Mouse (Mus musculus) liver, embryonic 14.5 days (tissue): ENCODE data around the gene Taar9. TPM values are rescaled to one million over a fixed set of nuclear protein-coding genes. Genes with fewer than 3 reads are reported as not detected.

ENCODE experiments used
- ATAC-seq: fragments of 200-750 bp; cut with Nextera tagmentation; 2 replicates; pipeline ENCODE4 v1.8.0; 2017; ENCODE audit warnings: moderate number of reproducible peaks, mild to moderate bottlenecking, moderate library complexity; ENCODE audit not compliant: insufficient read depth
- DNase-seq, 3 experiments: peaks; one replicate each; pipeline ENCODE4 v3.0.0-alpha.2; 2012 to 2013; ENCODE audit warnings: low read depth in 3 of 3, low spot score in 3 of 3
- H3K27ac ChIP-seq: fragments of 300-500 bp; sonication (generic); 2 replicates; pipeline ENCODE4 v1.5.1; 2014; ENCODE audit warnings: moderate library complexity, mild to moderate bottlenecking, control low read depth, inconsistent platforms
- H3K27me3 ChIP-seq: fragments of 300-500 bp; sonication (generic); 2 replicates; pipeline ENCODE4 v1.6.1; 2014; ENCODE audit warnings: mild to moderate bottlenecking, low read length, moderate library complexity; ENCODE audit not compliant: control insufficient read depth, insufficient read depth
- H3K36me3 ChIP-seq: fragments of 300-500 bp; sonication (generic); replicated peaks from 2 replicates; pipeline ENCODE4 v1.6.1; 2014; ENCODE audit warnings: low read depth; ENCODE audit not compliant: control insufficient read depth, insufficient read depth
- H3K4me1 ChIP-seq, 2 experiments: fragments of 200-500 bp in 1 of 2; fragments of 300-500 bp in 1 of 2; sonication (generic) in 1 of 2; replicated peaks; 2 replicates each; pipeline ENCODE4 v1.6.1; 2012 to 2014; ENCODE audit warnings: antibody characterized with exemption in 1 of 2, inconsistent platforms in 1 of 2, low read length in 1 of 2; ENCODE audit not compliant: control insufficient read depth in 2 of 2, insufficient read depth in 2 of 2
- H3K4me2 ChIP-seq: fragments of 300-500 bp; sonication (generic); 2 replicates; pipeline ENCODE4 v1.6.1; 2014; ENCODE audit warnings: low read depth, mild to moderate bottlenecking, control low read depth, moderate library complexity
- H3K4me3 ChIP-seq, 2 experiments: fragments of 200-500 bp in 1 of 2; fragments of 300-500 bp in 1 of 2; sonication (generic) in 1 of 2; 2 replicates each; pipeline ENCODE4 v1.5.1; 2012 to 2014; ENCODE audit warnings: low read depth in 2 of 2, low read length in 2 of 2, mild to moderate bottlenecking in 2 of 2, control low read depth in 1 of 2, inconsistent platforms in 1 of 2, moderate library complexity in 1 of 2; ENCODE audit not compliant: insufficient read depth in 1 of 2
- H3K9ac ChIP-seq: fragments of 300-500 bp; sonication (generic); replicated peaks from 2 replicates; pipeline ENCODE4 v1.6.1; 2014; ENCODE audit warnings: mild to moderate bottlenecking, control low read depth, moderate library complexity
- H3K9me3 ChIP-seq: fragments of 300-500 bp; sonication (generic); 2 replicates; pipeline ENCODE4 v1.6.1; 2016; ENCODE audit warnings: low read length, mixed read lengths; ENCODE audit not compliant: control insufficient read depth
- CTCF ChIP-seq: IDR thresholded peaks from 2 replicates; pipeline ENCODE4 v1.5.1; 2016; ENCODE audit warnings: antibody characterized with exemption, low read depth, control low read depth
- EP300 ChIP-seq: IDR thresholded peaks from 2 replicates; pipeline ENCODE4 v1.6.1; 2016; ENCODE audit warnings: antibody characterized with exemption, low read depth
- WGBS: fragments of 180-500 bp; shearing (Covaris S2); extraction: QIAGEN DNeasy Blood & Tissue Kit; methylation state at CpG from one replicate; pipeline ENCODE4 v1.1.7; 2014; ENCODE audit not compliant: insufficient replicate concordance; 5-methylcytosine and 5-hydroxymethylcytosine counted together
- polyA plus RNA-seq, 2 experiments: library from polyadenylated mRNA; depleted of rRNA in 1 of 2; stranded (reverse) in 1 of 2; unstranded in 1 of 2; fragments of >200 nt; fragmentation: Nextera tagmentation in 1 of 2; extraction: Ambion mirVana in 1 of 2; gene quantifications; 2 replicates each; pipeline versions ENCODE4 v1.2.1 to v1.2.3; 2012 to 2014

Gene Taar9
- polyA plus RNA-seq, 2 experiments = not detected

DNA sequence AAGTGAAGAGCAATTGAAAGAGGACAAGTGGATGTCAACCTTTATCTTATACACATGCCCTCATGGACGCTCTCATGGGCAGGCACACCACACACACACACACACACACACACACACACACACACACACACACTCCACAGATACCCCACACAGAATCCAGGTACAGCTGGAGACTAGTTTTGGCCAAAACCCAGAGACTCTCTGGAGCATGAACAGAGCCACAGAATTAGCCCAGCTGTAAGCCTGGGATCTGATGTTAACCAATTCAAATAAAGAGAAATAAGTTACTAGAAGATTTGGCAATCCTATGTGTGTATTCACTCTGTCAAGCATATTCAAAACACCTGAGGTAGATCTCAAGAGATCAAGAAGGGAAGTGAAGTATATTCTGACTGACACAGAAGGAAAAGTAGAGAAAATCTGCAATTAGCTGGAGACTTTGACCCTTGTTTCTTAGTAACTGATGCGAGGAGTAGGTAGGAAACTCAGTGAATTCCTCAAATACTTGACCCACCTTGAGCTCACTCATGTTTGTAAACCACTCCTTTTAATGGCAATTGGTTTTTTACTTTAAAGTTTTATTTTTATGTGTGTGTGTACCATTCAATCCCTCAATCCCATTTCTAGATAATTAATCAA lies 29.4 kb upstream of the Taar9 start:
- Histone ChIP-seq H3K27me3 (no peaks in the 10 kb centered on the region), H3K4me2 (no peak overlapping the region), H3K9ac (no peak overlapping the region), H3K4me3 (no peak overlapping the region), H3K9me3 (no peaks in the 10 kb centered on the region), H3K36me3 (no peaks in the 10 kb centered on the region), H3K4me1 (peaks cover 7 to 16% of the 10 kb centered on the region in 2 experiments), H3K27ac (no peak overlapping the region)
- TF ChIP-seq CTCF (no peak), EP300 (no peak)
- DNase-seq (no peak), ATAC-seq (no peak)
- WGBS = 52% methylated on average over 2 of the region's 2 CpGs

DNA sequence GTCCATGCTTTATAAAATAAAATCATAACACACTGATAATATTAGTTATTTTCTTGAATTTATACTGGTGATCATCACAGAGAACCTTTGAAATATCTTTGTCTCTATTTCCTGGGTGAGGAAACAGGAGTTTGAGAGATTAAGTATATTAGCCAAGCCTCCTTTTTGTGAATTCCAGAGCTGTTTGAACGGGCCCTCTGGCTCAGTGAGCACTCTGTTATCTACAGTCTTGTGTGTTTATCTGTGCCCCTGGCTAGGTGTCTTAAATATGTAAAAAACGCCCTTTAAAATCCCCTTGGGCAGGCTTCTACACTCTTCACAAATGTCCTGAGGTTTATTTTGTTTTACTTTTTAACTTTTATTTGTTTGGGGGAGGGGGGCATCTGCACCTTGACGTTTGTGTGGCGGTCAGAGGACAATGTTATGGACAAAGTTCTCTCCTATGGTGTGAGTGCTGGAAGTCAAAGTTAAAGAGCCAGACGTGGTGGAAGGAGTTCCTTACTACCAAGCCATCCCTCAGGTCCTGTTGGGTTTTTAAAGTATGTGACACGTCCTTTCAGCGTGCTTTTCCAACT lies 24.8 kb upstream of the Taar9 start:
- 31% methylated on average over 7 of the region's 7 CpGs for WGBS
- H3K36me3 ChIP-seq = no peaks in the 10 kb centered on the region
- H3K27ac ChIP-seq = no peak overlapping the region
- no peaks in the 10 kb centered on the region for H3K9me3 ChIP-seq
- DNase-seq (no peak), ATAC-seq (peak; percentile 40; the same call in 1 of the 2 replicates)
- H3K4me2 ChIP-seq = no peak overlapping the region; the same call in 1 of the 2 replicates
- H3K4me1 ChIP-seq = peaks cover 7 to 23% of the 10 kb centered on the region in 2 experiments
- no peak overlapping the region for H3K4me3 ChIP-seq
- no peak overlapping the region for H3K9ac ChIP-seq
- TF ChIP-seq EP300 = no peak
- no peak for TF ChIP-seq CTCF
- no peaks in the 10 kb centered on the region for H3K27me3 ChIP-seq

DNA sequence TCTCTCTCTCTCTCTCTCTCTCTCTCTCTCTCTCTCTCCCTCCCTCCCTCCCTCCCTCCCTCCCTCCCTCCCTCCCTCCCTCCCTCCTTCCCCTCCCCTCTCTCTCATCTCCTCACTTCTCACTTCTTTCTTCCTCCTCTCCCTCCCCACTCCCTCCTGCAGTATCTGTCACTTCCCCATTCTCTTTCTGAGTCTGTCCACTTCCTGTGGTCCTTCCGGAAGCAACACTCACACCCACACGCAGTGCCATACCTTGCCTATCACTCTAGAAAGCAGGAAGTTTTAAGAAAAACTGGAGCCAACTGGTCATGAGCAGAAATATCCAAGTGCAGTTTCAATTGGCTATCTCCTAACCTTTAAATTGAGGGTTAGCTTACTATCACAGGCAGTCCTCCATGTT lies 23.8 kb upstream of the Taar9 start:
- H3K4me3 ChIP-seq = no peak overlapping the region
- H3K36me3 ChIP-seq = no peaks in the 10 kb centered on the region
- WGBS = 11% methylated on average over 2 of the region's 2 CpGs
- no peaks in the 10 kb centered on the region for H3K27me3 ChIP-seq
- H3K27ac ChIP-seq = no peak overlapping the region
- H3K9ac ChIP-seq = no peak overlapping the region
- DNase-seq (no peak), ATAC-seq (no peak)
- TF ChIP-seq CTCF (no peak), EP300 (no peak)
- peaks cover 7 to 20% of the 10 kb centered on the region in 2 experiments for H3K4me1 ChIP-seq
- no peaks in the 10 kb centered on the region for H3K9me3 ChIP-seq
- no peak overlapping the region for H3K4me2 ChIP-seq

DNA sequence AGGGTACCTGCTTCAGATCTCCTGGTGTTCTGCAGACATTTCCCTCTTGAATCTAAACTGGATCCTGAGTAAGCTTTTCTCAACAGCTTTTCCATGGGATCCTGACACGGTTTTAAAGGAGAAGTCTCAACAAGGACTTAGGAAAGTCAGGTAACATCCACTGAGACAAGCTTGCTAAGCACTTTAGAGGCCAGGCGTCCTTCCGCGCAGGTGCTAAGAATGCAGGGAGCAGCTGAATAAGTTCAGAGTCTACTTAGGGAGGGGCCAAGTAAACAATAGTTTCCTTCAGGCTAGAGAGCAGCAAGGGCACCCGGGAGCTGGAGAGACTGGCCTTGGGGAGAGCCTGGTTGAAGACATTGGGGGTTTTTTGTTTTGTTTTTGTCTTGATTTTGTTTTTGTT lies 22.9 kb upstream of the Taar9 start:
- DNase-seq (no peak), ATAC-seq (no peak)

DNA sequence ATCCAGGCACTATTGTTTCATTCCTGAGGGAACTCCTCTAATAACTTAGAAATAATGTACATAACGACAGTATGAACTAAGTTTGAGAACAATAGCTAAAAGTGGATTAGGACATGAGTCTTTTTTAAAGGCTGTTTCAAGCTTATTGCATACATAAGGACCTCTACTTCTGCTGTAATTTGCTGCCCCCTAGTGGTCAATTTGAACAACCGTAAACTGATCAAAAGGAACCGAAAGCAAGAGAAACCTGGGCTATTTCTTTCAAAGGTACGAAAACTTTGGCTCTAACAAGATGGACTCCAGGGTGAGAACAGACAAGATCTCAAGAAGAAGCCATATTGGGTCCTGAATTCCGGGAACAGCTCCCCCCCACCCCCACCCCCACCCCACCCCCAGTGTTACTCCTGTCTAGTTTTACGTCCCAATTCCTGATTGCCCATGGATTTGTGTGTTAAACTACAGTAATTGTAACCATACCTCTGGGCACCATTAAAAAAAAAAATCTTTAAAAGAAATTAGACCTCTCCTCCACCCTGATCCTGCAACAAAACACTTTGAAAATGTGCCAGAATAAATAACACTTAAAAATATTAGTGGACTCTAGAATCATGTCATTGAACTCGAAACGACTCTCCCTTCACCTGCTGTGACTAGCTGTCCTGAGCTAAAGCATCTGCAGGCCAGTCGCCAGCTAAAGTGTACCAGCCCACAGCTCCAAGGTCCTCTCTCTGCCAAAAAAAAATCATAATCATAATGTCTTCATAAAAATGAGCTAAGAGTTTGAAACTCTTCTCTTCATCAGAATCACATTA lies 22.3 kb upstream of the Taar9 start:
- H3K36me3 ChIP-seq = no peaks in the 10 kb centered on the region
- H3K4me3 ChIP-seq = peak overlapping the region in 1 of 2 experiments; percentile 28; a peak in 1 of 4 replicates
- no peak overlapping the region for H3K27ac ChIP-seq
- no peaks in the 10 kb centered on the region for H3K9me3 ChIP-seq
- ATAC-seq (peak; percentile 66; the same call in 1 of the 2 replicates), DNase-seq (peak; percentile 55 to 66 (median 60))
- H3K27me3 ChIP-seq = no peaks in the 10 kb centered on the region
- H3K9ac ChIP-seq = peak overlapping the region; percentile 34; the same call in 1 of the 2 replicates
- TF ChIP-seq CTCF (peak; percentile 77), EP300 (no peak)
- H3K4me1 ChIP-seq = peaks cover 7 to 20% of the 10 kb centered on the region in 2 experiments
- 26% methylated on average over 9 of the region's 9 CpGs for WGBS
- H3K4me2 ChIP-seq = peak overlapping the region; percentile 53

More for the DNA sequence above, 22.9 kb upstream of the Taar9 start:
- peaks cover 7 to 20% of the 10 kb centered on the region in 2 experiments for H3K4me1 ChIP-seq
- no peak overlapping the region for H3K4me3 ChIP-seq
- no peak overlapping the region for H3K9ac ChIP-seq
- H3K27me3 ChIP-seq = no peaks in the 10 kb centered on the region
- TF ChIP-seq EP300 = no peak
- TF ChIP-seq CTCF = no peak
- no peaks in the 10 kb centered on the region for H3K9me3 ChIP-seq
- H3K27ac ChIP-seq = no peak overlapping the region
- no peak overlapping the region; the same call in 1 of the 2 replicates for H3K4me2 ChIP-seq
- WGBS = 36% methylated on average over 5 of the region's 5 CpGs
- H3K36me3 ChIP-seq = no peaks in the 10 kb centered on the region
